Mouse (Mus musculus) stomach, postnatal 0 days (tissue): ENCODE measurements at regions not wholly inside any gene's neighbourhood (a gene's known extent, or its start where the extent isn't known, plus 50 kb on each side); places are given as distances from the start of the nearest gene placed in this dataset.

Experiments
- CTCF ChIP-seq: IDR thresholded peaks from 2 replicates; pipeline ENCODE4 v1.5.1; 2016; ENCODE audit warnings: antibody characterized with exemption, low read depth, mild to moderate bottlenecking, moderate library complexity
- EP300 ChIP-seq: optimal IDR thresholded peaks from 2 replicates; pipeline ENCODE3; 2016; ENCODE audit warnings: antibody characterized with exemption

GRCm38 (mm10) chr15:62616042-62616441, 1228.9 kb downstream of the Gsdmc2 start:
- TF ChIP-seq CTCF, result no peak
- TF ChIP-seq EP300, result no peak
